Mouse (Mus musculus): ENCODE data around the gene Reg2. TPM values are rescaled to one million over a fixed set of nuclear protein-coding genes. Genes with fewer than 3 reads are reported as not detected.
"Not testable (repeated sequence)": the region's sequence is repeated elsewhere in the genome, so short reads cannot be mapped to it uniquely, and the experiment has no call there.

The Reg2 gene
- polyA plus RNA-seq (2015; fragmentation: Nextera tagmentation; extraction: Ambion mirVana) = not detected in 2 replicates

- not testable (repeated sequence) for H3K27ac ChIP-seq (replicated peaks); H3K4me3 ChIP-seq (replicated peaks); ATAC-seq (ENCODE audit: insufficient number of reproducible peaks, low FRiP score, low TSS enrichment, low read depth); H3K4me1 ChIP-seq; H3K27me3 ChIP-seq; H3K9ac ChIP-seq; H3K36me3 ChIP-seq; H3K9me3 ChIP-seq (replicated peaks); H3K4me2 ChIP-seq (replicated peaks)
- WGBS = 97% methylated on average over 4 of the region's 17 CpGs
Observed at GRCm38 (mm10) chr6:78395323-78395722, at the start of gene Reg2. Reg2 (plus strand) TSS chr6:78395623.

- ATAC-seq (ENCODE audit: insufficient number of reproducible peaks, low FRiP score, low TSS enrichment, low read depth) = no peak
- WGBS = 58% methylated on average over 2 of the region's 2 CpGs
- H3K27ac ChIP-seq (replicated peaks) = no peak overlapping the region
- H3K4me3 ChIP-seq (replicated peaks) = no peak overlapping the region
- no peaks in the 10 kb centered on the region for H3K36me3 ChIP-seq
- H3K27me3 ChIP-seq = no peaks in the 10 kb centered on the region
- H3K9ac ChIP-seq = no peak overlapping the region
- H3K4me1 ChIP-seq = no peaks in the 10 kb centered on the region
- no peak overlapping the region for H3K4me2 ChIP-seq (replicated peaks)
- H3K9me3 ChIP-seq (replicated peaks) = no peaks in the 10 kb centered on the region
Observed at GRCm38 (mm10) chr6:78361971-78362563, 33.4 kb upstream of the Reg2 start.

GRCm38 (mm10) chr6:78370357-78370756, 25.1 kb upstream of the Reg2 start, which contains the start of gene Reg3b:
Reg3b (plus strand) TSS chr6:78370657.
- Histone ChIP-seq H3K4me2 (replicated peaks) (no peak within 1 kb of the TSS), H3K9ac (no peak within 1 kb of the TSS), H3K4me1 (no peaks in the 10 kb centered on the region), H3K27me3 (no peaks in the 10 kb centered on the region), H3K36me3 (no peaks in the 10 kb centered on the region), H3K27ac (replicated peaks) (no peak within 1 kb of the TSS), H3K4me3 (replicated peaks) (no peak within 1 kb of the TSS), H3K9me3 (replicated peaks) (no peaks in the 10 kb centered on the region)
- ATAC-seq (ENCODE audit: insufficient number of reproducible peaks, low FRiP score, low TSS enrichment, low read depth) = no peak
- 90% methylated on average over 2 of the region's 2 CpGs for WGBS

- H3K9ac ChIP-seq = no peak within 1 kb of the TSS
- no peaks in the 10 kb centered on the region for H3K27me3 ChIP-seq
- 66% methylated on average over 2 of the region's 2 CpGs for WGBS
- H3K27ac ChIP-seq (replicated peaks) = no peak within 1 kb of the TSS
- H3K9me3 ChIP-seq (replicated peaks) = no peaks in the 10 kb centered on the region
- H3K4me2 ChIP-seq (replicated peaks) = no peak within 1 kb of the TSS
- H3K36me3 ChIP-seq = no peaks in the 10 kb centered on the region
- ATAC-seq (ENCODE audit: insufficient number of reproducible peaks, low FRiP score, low TSS enrichment, low read depth) = no peak
- H3K4me1 ChIP-seq = no peaks in the 10 kb centered on the region
- no peak within 1 kb of the TSS for H3K4me3 ChIP-seq (replicated peaks)
Observed at GRCm38 (mm10) chr6:78378765-78379164, 16.7 kb upstream of the Reg2 start, which contains the start of gene Reg3d. Reg3d (minus strand) TSS chr6:78378865.

GRCm38 (mm10) chr6:78380409-78380808, 15.0 kb upstream of the Reg2 start, which contains the start of gene Reg3a:
Reg3a (plus strand) TSS chr6:78380709.
- Histone ChIP-seq H3K36me3 (no peaks in the 10 kb centered on the region), H3K4me1 (no peaks in the 10 kb centered on the region), H3K9me3 (replicated peaks) (no peaks in the 10 kb centered on the region), H3K9ac (no peak within 1 kb of the TSS), H3K27ac (replicated peaks) (no peak within 1 kb of the TSS), H3K4me3 (replicated peaks) (no peak within 1 kb of the TSS), H3K4me2 (replicated peaks) (no peak within 1 kb of the TSS), H3K27me3 (no peaks in the 10 kb centered on the region)
- ATAC-seq (ENCODE audit: insufficient number of reproducible peaks, low FRiP score, low TSS enrichment, low read depth) = no peak

- H3K9ac ChIP-seq = no peak overlapping the region
- H3K27ac ChIP-seq (replicated peaks) = no peak overlapping the region
- no peak overlapping the region for H3K4me3 ChIP-seq (replicated peaks)
- ATAC-seq (ENCODE audit: insufficient number of reproducible peaks, low FRiP score, low TSS enrichment, low read depth) = no peak
- WGBS = 75% methylated on average over 3 of the region's 3 CpGs
- H3K4me1 ChIP-seq = no peaks in the 10 kb centered on the region
- H3K36me3 ChIP-seq = no peaks in the 10 kb centered on the region
- no peak overlapping the region for H3K4me2 ChIP-seq (replicated peaks)
- H3K9me3 ChIP-seq (replicated peaks) = no peaks in the 10 kb centered on the region
- no peaks in the 10 kb centered on the region for H3K27me3 ChIP-seq
Observed at GRCm38 (mm10) chr6:78385609-78386008, 9.8 kb upstream of the Reg2 start.

- not testable (repeated sequence) for H3K36me3 ChIP-seq; ATAC-seq (ENCODE audit: insufficient number of reproducible peaks, low FRiP score, low TSS enrichment, low read depth); H3K4me3 ChIP-seq (replicated peaks); H3K27ac ChIP-seq (replicated peaks); H3K4me2 ChIP-seq (replicated peaks); H3K27me3 ChIP-seq; H3K4me1 ChIP-seq; H3K9me3 ChIP-seq (replicated peaks); H3K9ac ChIP-seq
Observed at GRCm38 (mm10) chr6:78422411-78422810, 27.0 kb downstream of the Reg2 start, which contains the start of gene Reg1. Reg1 (plus strand) TSS chr6:78422711.

- Histone ChIP-seq H3K27ac (replicated peaks) (no peak overlapping the region), H3K36me3 (no peaks in the 10 kb centered on the region), H3K9me3 (replicated peaks) (no peaks in the 10 kb centered on the region), H3K9ac (no peak overlapping the region), H3K4me1 (no peaks in the 10 kb centered on the region), H3K27me3 (no peaks in the 10 kb centered on the region), H3K4me2 (replicated peaks) (no peak overlapping the region), H3K4me3 (replicated peaks) (no peak overlapping the region)
- 81% methylated on average over 3 of the region's 3 CpGs for WGBS
- ATAC-seq (ENCODE audit: insufficient number of reproducible peaks, low FRiP score, low TSS enrichment, low read depth) = no peak
Observed at GRCm38 (mm10) chr6:78425497-78425896, 30.1 kb downstream of the Reg2 start.

- H3K27ac ChIP-seq (replicated peaks) = no peak overlapping the region
- no peaks in the 10 kb centered on the region for H3K36me3 ChIP-seq
- no peak overlapping the region for H3K4me2 ChIP-seq (replicated peaks)
- ATAC-seq (ENCODE audit: insufficient number of reproducible peaks, low FRiP score, low TSS enrichment, low read depth) = no peak
- H3K9ac ChIP-seq = no peak overlapping the region
- H3K4me1 ChIP-seq = no peaks in the 10 kb centered on the region
- 61% methylated on average over 1 of the region's 1 CpGs for WGBS
- no peak overlapping the region for H3K4me3 ChIP-seq (replicated peaks)
- no peaks in the 10 kb centered on the region for H3K27me3 ChIP-seq
- H3K9me3 ChIP-seq (replicated peaks) = no peaks in the 10 kb centered on the region
Observed at GRCm38 (mm10) chr6:78447202-78447601, 51.8 kb downstream of the Reg2 start.

- no peaks in the 10 kb centered on the region for H3K9me3 ChIP-seq (replicated peaks)
- no peaks in the 10 kb centered on the region for H3K27me3 ChIP-seq
- no peak overlapping the region for H3K4me2 ChIP-seq (replicated peaks)
- H3K36me3 ChIP-seq = no peaks in the 10 kb centered on the region
- no peak overlapping the region for H3K9ac ChIP-seq
- no peak overlapping the region for H3K27ac ChIP-seq (replicated peaks)
- no peak for ATAC-seq (ENCODE audit: insufficient number of reproducible peaks, low FRiP score, low TSS enrichment, low read depth)
- no peaks in the 10 kb centered on the region for H3K4me1 ChIP-seq
- H3K4me3 ChIP-seq (replicated peaks) = no peak overlapping the region
Observed at GRCm38 (mm10) chr6:78448409-78448808, 53.0 kb downstream of the Reg2 start.

- Histone ChIP-seq H3K4me1 (no peaks in the 10 kb centered on the region), H3K4me2 (replicated peaks) (no peak overlapping the region), H3K27ac (replicated peaks) (no peak overlapping the region), H3K27me3 (no peaks in the 10 kb centered on the region), H3K9ac (no peak overlapping the region), H3K36me3 (no peaks in the 10 kb centered on the region), H3K9me3 (replicated peaks) (no peaks in the 10 kb centered on the region), H3K4me3 (replicated peaks) (no peak overlapping the region)
- no peak for ATAC-seq (ENCODE audit: insufficient number of reproducible peaks, low FRiP score, low TSS enrichment, low read depth)
- WGBS = 86% methylated on average over 2 of the region's 2 CpGs
Observed at GRCm38 (mm10) chr6:78452804-78453203, 57.4 kb downstream of the Reg2 start.
